Mouse (Mus musculus): ENCODE results near the gene Cadm2.

The Cadm2 gene

DNA sequence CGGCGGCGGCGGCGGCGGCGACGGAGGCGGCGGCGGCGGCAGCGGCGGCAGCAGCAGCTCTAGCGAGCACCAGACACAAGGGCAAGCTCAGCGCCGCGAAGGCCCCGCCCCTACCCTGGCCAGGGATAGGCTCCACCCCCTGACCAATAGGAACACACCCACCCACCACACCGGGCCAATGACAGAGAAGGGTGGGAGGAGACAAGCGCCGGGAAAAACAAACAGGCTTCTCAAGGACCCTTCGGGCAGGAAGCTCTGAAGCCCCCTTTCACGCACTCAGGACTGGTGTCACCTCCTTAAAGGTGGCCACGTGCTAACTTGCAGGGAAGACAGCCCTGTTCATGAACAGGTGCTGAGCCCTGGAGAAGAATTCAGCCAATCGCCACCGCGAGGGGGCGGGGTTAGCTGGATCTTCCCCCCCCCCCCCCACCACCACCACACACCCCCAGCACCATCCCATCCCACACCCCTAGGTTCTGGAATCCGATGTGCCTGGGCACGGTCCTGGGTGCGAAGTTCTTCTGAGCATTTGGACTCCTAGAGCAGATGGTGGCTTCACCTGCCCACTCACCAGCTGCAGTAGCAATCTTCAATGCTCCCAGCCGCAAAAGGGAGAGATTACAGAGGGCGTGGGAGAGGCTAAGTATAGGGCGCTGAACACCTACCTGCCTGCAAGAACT lies at the start of gene Cadm2:
Gene Cadm2, minus strand, starts transcription at position 83 of the 680 bp plus-strand sequence.
- DNase-seq, result peak; percentile 93

DNA sequence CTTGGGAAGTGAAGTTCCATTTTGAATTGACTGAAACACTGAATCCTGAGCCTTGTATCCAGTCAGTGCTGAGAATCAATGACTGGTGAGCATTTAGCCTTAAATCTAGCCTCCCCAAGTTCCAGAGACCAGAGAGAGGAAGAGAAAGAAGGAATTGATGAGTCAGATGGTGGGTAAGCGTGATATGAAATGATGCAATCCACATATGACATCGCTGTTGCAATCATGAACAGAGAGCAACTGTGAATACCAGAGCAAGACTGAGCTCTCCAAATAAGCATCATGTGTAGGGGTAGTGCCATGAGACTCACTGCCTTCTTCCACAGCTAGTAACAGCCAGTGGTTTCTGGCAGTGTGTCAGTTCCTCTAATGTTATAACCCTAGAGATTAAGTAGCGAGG lies 26.2 kb upstream of the Cadm2 start:
- DNase-seq, result no peak

DNA sequence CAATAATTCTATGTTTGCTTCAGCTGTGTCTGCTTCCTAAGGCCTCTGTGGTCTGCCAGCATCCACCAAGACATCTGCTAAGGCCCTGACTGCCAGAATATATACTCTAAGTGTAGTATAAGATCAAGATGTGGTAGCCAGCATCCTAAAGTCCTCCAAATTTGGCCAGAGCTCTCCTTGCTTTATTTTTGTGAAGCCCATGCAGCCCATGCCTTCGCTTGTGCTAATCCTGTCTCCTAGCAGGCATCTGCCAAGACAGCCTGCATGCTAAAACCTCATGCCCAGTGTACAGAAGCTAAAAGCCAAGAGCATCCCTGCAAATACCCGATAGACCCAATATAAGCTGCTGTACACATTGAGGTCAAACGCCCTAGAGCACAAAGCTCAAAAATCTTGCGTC lies 22.9 kb upstream of the Cadm2 start:
- DNase-seq, result peak; percentile 7

DNA sequence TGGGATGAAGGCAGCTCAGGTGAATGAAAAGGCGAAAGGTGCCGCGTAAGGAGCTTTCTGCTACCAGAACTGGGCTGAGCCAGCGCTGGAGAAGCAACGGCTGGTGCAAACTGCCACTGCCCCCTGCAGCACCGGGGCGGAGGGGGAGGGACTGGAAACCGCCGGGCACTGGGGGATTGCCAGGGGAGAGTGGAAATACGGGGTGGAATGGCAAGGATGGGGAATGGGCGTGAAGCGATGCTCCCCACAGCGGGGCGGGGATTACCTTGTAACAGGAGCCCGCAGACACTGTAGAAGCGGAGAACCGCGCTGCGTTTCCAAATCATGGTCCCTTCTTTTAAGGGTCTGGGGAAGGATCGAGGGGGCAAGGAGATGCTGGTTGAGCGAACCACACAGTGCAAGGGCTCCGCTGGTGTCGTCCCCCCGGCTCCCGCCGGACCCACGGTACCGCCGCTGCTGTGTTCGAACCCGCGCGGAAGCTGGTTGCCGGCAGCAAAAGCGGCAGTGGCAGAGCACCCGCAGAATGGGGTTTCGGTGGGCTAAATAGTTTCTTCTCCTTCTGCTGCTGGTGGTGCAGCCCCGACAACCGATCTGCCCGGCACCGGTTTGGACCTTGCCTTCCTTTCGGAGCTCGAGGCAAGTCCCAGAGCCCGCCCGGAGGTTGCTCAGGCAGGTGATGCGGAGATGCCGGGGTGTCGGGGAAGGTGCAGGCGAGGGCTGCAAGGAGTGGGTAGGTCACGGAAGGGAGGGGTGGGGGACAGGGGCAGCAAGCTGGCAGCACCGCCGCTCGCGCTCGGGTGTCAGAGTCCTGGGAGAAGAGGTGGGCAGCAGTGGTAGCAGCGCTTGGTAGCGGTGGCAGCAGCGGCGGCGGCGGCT lies 564 bp downstream of the Cadm2 start:
- DNase-seq, result peak; percentile 85

DNA sequence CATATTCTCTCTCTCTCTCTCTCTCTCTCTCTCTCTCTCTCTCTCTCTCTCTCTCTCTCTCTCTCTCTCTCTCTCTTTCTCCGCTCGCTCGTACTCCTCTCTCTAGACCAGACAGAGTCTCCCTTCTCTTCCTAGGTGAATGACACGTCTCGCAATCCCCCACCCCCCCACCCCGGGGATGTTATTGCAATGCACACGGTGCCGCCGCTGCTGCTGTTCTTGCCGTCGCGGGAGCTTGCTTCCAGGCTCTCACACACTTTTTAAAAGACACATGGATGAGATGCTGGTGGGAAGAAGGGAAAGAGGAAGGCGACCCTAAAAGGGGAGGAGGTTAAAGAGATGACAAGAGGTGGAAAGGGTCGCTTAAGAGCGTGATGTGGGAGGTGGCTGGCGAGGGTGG lies 1.3 kb downstream of the Cadm2 start:
- no peak for DNase-seq

DNA sequence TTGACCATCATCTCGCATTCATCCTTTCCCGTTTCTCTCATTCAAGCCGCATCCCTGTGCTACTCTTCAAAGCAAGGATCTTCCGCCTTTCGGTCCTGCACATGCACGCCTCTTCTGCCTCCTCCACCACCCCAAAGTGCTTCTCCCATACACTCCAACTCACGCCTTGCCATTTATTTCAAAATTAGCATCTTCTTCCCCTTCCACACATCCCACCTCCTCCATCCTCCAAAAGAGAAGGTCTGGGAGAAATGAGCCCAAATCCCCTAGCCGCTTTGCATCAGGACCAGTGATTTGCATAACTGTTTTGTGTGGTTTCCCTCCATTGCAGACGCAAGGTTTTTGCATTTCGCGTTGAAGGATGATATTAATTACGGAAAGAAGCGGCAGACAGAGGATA lies 1.9 kb downstream of the Cadm2 start:
- DNase-seq, result no peak

DNA sequence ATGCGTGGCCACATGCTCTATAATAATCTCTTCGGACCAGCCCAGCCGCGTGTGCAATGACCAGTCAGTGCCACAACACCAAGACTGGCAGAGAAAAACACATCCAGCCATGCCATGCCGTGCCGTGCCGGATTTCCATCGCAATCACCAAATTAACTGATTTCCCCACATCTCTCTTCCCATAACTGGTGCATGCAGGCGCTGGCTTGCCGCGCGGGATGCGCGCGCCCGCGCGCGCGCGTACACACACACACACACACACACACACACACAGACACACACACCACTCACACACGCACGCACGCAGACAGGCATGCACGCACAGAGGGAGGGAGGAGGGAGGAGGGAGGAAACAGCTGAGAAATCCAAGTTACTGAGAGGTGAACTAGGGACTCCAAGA lies 2.9 kb downstream of the Cadm2 start:
- DNase-seq, result peak; percentile 67

DNA sequence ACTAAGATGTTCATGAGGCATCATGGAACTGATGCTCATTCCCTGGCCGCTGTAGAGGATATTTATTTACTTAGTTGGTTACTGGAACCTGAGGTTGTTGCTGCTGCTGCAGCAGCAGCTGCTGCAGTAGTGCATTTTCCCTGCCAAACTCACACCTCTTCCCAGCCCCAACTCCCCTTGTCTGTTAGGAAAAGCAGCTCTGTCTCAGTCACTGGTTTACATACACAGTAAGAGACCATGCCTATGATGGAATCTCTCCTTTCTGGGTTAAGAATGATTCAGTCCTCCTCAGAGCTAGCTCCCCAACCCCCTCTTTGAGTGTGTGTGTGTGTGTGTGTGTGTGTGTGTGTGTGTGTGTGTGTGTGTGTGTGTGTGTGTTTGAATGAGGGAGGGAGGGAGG lies 3.5 kb downstream of the Cadm2 start:
- DNase-seq, result no peak

DNA sequence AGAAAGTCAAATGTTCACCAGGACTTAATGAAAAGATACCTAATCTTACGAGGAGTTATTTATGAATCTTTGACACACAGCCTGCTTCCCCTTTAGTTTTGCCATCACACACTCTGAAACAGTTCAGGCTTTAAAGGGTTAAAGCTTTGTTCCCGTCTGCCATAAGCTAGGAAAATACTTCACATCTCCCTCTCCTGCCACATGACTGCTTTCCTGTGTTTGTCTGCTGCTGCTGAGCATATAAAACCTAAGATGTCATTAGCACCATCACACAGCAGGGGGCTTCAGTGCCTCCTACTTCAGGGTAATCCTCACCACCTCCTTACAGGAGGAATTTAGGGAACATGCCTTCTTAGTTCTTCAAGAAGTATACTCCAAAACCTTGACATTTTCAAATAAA lies 6.8 kb downstream of the Cadm2 start:
- peak; percentile 32 for DNase-seq

DNA sequence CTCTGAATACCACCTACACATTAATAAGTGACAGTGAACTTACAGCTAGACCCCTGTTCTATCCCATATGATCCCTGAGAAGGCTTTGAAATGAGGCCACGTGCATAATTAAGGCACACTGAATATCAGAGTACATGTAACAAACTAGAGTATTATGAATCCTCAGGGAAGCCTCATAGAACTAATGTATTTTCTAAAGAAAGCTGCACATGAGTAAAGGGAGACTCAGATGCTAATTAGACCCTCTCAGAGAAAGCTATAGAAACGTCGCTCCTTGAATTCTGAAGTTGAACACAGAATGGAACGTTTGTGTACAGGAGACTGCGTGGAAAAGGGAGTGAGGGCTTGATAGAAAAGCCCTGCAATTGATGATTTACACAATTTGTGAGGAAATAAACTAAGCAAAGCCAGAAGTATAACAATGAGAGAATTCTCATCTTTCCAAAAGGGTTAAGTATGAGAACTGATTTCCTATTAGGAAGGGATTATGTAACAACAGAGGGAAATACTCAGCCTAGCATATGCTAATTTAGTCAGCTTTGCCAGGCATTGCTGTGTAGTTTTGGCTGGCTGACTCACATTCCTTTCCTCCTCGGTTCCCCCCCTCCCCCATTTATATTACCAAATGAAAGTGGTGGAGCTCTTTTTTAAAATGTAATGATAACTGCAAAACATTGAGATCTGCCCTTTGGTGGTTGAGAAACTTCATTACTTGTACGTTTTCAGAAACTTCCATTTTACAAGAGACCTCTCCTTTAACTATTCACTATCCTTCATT lies 9.6 kb downstream of the Cadm2 start:
- no peak for DNase-seq

DNA sequence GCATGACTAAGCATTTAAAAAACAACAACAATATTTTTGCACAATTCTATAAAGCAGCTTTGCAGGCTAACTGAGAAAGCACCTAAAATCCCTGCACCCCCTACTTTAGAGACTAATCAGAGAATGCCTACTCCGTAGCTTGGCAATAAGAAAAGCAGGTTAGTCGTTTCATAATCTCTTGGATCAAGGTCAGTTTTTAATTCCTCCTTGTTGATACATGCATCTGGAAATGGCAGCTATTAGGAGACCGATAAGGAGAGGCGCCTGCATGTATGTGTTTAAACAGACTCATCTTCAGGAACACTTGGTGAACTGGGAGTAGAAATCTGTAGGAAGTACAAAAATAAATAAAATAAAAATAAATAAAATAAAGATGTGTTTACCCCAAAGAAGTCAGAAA lies 11.6 kb downstream of the Cadm2 start:
- no peak for DNase-seq

DNA sequence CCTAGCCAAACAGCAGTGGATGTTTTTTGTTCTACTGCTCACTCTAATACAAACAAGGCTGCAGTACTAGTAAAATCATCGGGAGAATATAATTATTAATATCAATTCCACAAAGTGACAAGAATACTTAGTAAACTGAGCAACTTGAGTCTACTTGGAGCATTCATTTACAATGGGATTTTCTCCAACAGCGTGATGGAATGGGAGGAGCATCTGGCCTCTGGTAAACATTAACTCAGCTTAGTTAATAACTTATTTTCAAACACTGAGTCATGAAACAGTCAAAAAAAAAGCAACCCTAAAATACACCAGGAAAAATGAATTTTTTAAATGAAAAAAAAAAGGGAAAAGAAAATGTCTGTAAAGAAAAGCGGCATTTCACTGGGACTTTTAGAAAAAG lies 12.2 kb downstream of the Cadm2 start:
- DNase-seq, result no peak

DNA sequence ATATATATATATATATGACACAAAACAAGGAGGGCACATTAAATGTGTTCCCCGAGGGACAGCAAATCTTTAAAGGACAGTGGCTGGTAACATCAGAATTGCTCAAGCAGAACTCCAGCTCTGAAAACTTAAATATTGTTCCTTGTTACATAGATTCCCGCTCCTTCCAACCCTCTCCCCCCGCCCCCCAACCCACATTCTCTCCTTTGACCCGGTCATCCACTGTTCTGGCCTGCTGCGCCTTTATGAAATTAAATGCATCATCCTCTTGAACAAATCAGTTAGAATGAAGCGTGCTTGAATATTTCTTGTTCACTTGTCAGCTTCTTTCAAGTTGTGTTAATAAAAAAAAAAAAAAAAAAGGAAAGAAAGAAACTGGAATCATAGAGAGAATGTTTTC lies 15.0 kb downstream of the Cadm2 start:
- DNase-seq, result no peak

DNA sequence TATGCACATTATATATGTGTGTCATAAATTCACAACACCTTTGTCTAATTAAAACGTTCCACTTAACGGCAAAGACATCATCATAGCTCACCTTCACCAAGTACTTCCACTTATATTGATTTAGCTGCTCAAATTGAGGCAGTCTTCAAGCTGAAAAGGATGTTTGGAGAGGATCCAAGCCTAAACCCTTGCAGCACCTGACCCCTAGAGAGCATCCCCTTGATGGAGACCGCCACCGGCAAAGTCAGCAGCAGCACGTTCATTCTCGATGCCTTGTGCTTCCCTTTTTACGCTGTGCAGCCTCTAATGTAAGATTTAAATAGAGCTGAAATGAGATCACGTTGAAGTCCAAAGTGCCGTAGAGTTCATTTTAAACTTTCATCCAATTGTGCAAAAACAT lies 20.7 kb downstream of the Cadm2 start:
- DNase-seq, result no peak

DNA sequence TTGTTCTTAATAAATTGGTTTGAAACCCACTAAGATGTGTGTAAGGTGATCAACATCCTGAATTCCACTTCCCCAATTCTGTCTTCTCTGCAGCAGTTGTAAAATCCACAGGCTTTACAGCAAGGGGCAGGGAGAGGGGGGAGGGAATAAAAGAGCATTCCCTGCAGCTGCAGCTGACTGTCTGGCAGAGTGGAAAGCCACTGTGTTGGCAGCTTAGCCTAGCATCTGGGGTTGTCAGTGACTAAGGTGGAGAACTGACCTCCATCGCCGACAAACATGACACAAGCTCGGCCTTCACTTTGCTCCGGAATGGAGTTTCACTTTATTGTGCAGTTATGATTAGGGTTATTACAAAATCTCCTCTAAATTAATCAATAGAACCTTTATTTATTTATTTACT lies 21.9 kb downstream of the Cadm2 start:
- DNase-seq, result no peak

DNA sequence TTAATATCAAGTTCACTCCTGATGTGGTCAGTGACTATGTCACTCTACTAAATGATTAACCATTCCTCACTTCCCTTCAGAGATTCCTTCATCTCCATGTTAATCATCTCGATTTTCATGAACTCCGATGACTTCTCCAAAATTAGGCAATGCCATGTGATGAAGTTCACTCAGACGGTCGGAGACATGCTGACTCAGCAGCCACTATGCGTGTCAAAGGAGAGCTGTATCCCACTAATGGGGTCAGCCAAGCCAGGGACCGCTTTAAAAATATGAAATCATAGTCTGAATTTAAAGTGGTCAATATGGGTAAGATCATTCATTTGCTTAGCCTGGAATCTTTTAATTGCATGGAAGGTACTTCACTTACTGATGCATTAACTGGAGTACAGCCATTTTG lies 29.7 kb downstream of the Cadm2 start:
- DNase-seq, result no peak

DNA sequence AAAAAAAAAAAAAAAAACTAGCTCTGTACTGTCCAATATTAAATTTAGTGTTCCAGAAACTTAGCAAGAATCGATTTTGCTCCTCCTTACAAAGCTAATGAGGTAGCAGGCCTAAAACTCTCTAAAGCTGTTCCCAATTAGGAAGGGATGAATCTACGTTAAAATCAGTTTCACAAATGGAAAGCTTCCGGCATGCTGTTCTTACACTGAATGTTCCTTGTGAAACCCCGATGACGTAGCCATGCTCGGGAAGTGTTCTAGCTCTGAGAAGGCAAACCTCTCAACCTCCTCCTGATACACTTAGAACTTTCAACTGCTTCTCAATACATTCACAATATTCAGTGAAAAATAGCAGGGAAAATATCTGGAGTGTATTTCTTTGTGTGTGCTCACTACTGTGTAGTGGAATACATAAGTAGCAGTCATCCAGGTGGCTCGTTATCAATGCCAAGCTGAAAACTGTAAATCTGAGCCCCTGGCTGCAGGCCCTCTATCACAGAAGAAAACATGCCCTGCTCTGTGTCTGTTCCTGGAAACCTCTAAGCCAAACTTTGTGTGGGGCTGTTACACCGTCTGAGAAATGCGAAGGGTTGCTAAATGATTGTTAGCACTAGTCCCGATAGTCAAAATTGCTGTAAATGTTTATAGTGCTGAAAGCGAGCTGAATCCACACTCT lies 41.7 kb downstream of the Cadm2 start:
- no peak for DNase-seq

DNA sequence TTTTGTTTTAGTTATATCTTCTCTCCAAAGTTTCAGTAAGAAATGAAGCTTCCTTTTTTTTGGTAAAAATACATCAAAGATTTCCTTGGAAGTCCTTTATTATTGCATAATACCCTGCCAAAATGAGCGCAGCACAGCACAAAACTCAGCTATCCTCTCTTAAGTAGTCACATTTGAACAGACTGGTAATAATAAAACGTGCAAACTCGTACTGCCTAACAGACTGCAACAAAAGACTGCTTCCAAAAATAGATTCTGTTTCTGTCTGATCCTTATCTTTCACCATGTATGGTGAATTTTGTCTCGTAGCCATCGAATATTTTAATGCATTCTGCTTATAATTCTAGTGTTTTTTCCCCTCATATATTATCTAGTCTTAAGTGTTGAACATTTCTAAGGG lies 45.2 kb downstream of the Cadm2 start:
- no peak for DNase-seq

DNA sequence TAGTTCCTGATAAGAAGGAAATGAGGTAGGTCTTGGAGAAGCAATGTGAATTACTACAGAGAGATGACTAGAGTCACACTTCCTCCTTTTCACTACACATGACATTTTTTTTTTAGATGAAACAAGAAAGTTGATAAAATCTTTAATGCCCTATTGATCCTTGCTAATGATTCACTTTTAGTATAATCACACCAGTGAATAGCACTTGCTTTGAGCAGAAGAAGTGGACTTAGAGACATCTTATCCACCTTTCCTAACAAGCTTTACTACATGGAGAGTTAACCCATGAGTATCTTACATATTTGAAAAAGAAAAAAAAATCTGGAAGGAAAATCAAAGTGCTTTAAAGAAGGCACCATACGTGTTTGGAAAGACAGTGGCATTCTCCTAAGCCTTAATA lies 93.7 kb downstream of the Cadm2 start:
- no peak for DNase-seq

DNA sequence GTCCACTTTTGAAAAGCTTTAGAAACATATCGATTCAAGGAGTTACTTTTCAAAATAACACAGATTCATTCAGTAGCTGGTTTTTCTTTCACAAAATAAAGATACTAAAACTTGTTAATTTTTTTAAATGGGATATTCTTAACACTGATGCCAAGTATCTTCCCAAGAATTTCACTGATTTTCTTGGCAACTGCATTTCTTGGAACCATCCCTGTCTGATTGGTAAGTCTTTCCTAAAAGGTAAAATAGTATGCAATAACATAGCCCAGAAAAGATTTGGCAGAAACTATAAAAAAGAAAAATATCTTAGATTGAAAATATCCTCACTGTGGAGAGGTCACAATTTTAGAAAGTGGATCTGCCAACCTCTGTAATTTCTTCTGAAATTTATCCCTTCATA lies 95.8 kb downstream of the Cadm2 start:
- no peak for DNase-seq

DNA sequence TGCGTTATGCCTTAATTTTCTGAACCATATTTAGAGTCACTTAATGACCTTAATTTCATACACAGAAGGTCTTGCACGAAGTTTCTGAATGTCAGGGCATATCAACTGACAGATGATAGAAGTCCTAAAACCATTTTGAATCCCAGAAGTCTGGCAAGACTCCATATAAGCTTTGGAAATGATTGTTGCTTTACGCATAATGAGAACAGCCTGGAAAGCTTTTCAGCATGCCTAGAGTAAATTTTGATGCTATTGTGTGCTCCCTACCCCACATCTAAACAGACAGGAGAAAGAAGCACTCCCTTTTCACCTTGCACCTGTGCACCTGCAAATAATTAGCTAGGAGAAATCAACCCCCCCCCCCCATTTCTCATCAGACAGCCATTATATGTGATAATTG lies 102.4 kb downstream of the Cadm2 start:
- DNase-seq, result no peak

DNA sequence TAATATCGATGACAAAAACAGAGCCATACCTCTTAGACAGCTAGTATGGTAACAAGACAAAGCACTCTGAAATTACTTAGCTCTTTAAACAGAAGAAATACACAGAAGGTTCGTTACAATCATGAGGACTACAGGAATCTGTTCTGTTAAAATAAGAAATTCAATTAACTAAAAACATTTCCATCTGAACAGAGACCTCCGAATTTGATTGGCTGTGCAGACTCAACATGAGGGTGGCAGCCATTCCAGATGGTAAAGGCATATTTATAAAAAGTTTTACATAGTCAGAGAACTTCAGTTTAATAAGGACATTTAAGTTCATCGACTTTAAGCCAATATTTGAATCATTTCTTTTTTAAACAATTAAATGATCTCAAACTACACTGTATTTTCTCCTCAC lies 105.2 kb downstream of the Cadm2 start:
- no peak for DNase-seq

DNA sequence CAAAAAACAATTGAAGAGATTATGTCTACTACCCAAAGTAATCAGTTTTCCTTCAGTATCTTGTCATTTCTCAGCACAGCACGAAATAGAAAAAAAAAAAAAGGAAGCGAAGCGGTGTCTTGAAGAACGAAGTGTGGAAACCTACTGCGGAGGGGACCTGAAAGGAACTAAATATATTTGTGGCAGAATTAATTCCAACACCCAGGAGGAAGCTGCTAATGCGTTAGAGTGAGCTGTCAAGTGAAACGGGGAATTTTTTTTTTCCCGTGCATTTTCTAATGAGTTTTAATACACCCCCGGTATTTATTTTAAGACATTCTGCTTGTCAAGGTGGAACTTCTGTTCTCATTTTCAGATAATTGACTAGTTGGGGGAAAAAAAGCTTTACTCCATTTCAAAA lies 111.6 kb downstream of the Cadm2 start:
- DNase-seq, result no peak

Data from right cerebral cortex, postnatal 14 days (tissue).